Mouse (Mus musculus): Measurements from ENCODE around the gene Cnot8. TPM values are rescaled to one million over a fixed set of nuclear protein-coding genes. Genes with fewer than 3 reads are reported as not detected.

The Cnot8 gene
- polyA plus RNA-seq (2015; fragmentation: Nextera tagmentation; extraction: Ambion mirVana): 57.0 and 74.0 TPM in 2 replicates

DNA sequence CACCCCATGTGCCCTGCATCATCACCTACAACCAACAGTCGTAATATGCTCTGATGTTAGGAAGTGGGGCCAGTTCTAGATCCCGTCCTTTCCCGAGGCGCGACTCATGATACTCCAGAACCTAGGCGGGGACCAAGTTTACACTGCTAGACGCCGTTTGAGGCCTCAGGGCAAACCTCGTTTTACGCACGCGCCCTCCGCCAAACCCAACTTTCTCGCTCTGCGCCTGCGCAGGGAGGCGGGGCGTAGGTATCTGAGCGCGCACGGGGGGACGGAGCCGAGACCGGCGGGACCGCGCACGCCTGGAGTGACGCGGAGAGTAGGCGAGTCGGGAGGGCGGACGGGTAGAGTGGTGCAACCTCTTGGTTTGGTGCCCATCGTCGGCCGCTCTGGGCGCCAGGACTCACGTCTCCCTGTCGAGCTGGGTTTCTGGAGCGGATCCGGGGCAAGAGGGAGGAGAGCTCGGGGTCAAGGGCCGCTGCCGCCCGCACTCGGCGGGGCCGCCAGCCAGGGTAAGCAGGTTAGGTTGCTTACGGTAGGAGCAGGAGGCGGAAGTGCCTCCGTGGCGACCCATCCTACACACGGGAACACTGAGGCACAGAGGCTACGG is at the start of gene Cnot8:
TSS of gene Cnot8 (plus strand) at position 457 of the 610 bp plus-strand sequence.

DNA sequence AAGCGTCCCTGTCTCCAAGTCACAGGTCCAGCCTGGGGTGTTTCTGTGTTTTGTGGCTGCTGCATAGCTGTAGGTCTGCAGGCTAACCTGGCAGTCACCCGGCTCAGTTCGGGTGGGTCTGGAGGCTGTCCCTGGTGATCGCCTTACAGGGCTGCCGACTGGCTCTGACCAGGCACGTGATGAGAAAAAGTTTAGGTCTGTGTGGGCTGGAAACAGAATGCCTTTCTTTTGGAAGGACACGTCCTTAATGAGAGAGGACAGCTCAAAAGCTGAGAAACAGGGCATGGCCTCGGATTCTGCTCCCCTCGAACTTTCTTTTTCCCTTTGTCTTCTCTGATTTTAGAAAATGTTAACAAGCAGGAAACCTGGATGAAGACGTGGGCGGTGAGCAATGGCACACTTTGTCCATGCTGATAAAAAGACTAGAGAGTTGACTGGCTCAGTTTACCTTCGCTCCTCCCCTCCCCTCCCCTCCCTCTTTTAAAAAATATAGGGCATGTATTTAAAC is 10.9 kb upstream of the Cnot8 start, which contains the start of gene Gm12248:
TSS of gene Gm12248 (minus strand) at position 114 of the 508 bp plus-strand sequence.

Other genes starting within 250 kb of the Cnot8 start
- 11.1 and 13.5 TPM in 2 replicates for gene Larp1, start 95.1 kb upstream of the Cnot8 start, polyA plus RNA-seq (2015; fragmentation: Nextera tagmentation; extraction: Ambion mirVana)
- gene Gm12248, start 11.0 kb upstream of the Cnot8 start, polyA plus RNA-seq (2015; fragmentation: Nextera tagmentation; extraction: Ambion mirVana): 0.17 and 1.3 TPM in 2 replicates
- 4.0 and 6.8 TPM in 2 replicates for gene Gemin5, start 64.4 kb downstream of the Cnot8 start, polyA plus RNA-seq (2015; fragmentation: Nextera tagmentation; extraction: Ambion mirVana)
- 189 and 196 TPM in 2 replicates for gene Mrpl22, start 67.5 kb downstream of the Cnot8 start, polyA plus RNA-seq (2015; fragmentation: Nextera tagmentation; extraction: Ambion mirVana)
- 10.6 and 14.0 TPM in 2 replicates for gene Igtp, start 95.4 kb downstream of the Cnot8 start, polyA plus RNA-seq (2015; fragmentation: Nextera tagmentation; extraction: Ambion mirVana)
- 7.7 and 8.3 TPM in 2 replicates for gene Irgm2, start 95.5 kb downstream of the Cnot8 start, polyA plus RNA-seq (2015; fragmentation: Nextera tagmentation; extraction: Ambion mirVana)
- 0.14 and 0.50 TPM in 2 replicates for gene 4930438A08Rik, start 170.6 kb downstream of the Cnot8 start, polyA plus RNA-seq (2015; fragmentation: Nextera tagmentation; extraction: Ambion mirVana)
- 6.3 and 10.3 TPM in 2 replicates for gene Zfp692, start 202.9 kb downstream of the Cnot8 start, polyA plus RNA-seq (2015; fragmentation: Nextera tagmentation; extraction: Ambion mirVana)
- 56.5 and 56.9 TPM in 2 replicates for gene Zfp672, start 226.2 kb downstream of the Cnot8 start, polyA plus RNA-seq (2015; fragmentation: Nextera tagmentation; extraction: Ambion mirVana)
- 28.2 and 38.7 TPM in 2 replicates for gene Sh3bp5l, start 226.6 kb downstream of the Cnot8 start, polyA plus RNA-seq (2015; fragmentation: Nextera tagmentation; extraction: Ambion mirVana)

All from adrenal gland, postnatal 0 days (tissue).